Mouse (Mus musculus) small intestine, adult 2 months (tissue): ENCODE measurements around the gene Snrnp25. TPM values are rescaled to one million over a fixed set of nuclear protein-coding genes. Genes with fewer than 3 reads are reported as not detected.
A peak's percentile ranks its signal among the peaks of the same experiment; 100 is the strongest.

Source experiments
- H3K27ac ChIP-seq: fragments of 200-500 bp; 2 replicates; pipeline ENCODE4 v1.5.1; 2012; ENCODE audit warnings: low read depth, low read length, control low read depth, inconsistent platforms; ENCODE audit not compliant: insufficient read depth
- H3K27me3 ChIP-seq: fragments of 200-500 bp; 2 replicates; pipeline ENCODE4 v1.6.1; 2012; ENCODE audit warnings: mild to moderate bottlenecking, moderate library complexity, low read length, inconsistent platforms; ENCODE audit not compliant: control insufficient read depth, insufficient read depth
- H3K36me3 ChIP-seq: fragments of 200-500 bp; 2 replicates; pipeline ENCODE4 v1.6.1; 2012; ENCODE audit warnings: mild to moderate bottlenecking, low read length, control low read depth, inconsistent platforms; ENCODE audit not compliant: control insufficient read depth, insufficient read depth
- H3K4me1 ChIP-seq: fragments of 200-500 bp; 2 replicates; pipeline ENCODE4 v1.6.1; 2012; ENCODE audit warnings: low read length, inconsistent platforms, mixed read lengths; ENCODE audit not compliant: control insufficient read depth, insufficient read depth, insufficient read length
- H3K4me3 ChIP-seq: fragments of 200-500 bp; 2 replicates; pipeline ENCODE4 v1.5.1; 2012; ENCODE audit warnings: low read depth, mild to moderate bottlenecking, control low read depth, inconsistent platforms, low read length, moderate library complexity
- CTCF ChIP-seq: fragments of 200-500 bp; IDR thresholded peaks from 2 replicates; pipeline ENCODE4 v1.5.1; 2012; ENCODE audit warnings: low read depth, mild to moderate bottlenecking, control low read depth, inconsistent platforms, low read length, moderate library complexity, mixed read lengths; ENCODE audit not compliant: insufficient replicate concordance, insufficient read length; ENCODE audit errors: extremely low read depth
- POLR2A ChIP-seq: fragments of 200-500 bp; IDR thresholded peaks from 2 replicates; pipeline ENCODE4 v1.6.1; 2012; ENCODE audit warnings: low read depth, mild to moderate bottlenecking, control low read depth, inconsistent platforms, low read length, moderate library complexity
- WGBS: fragments of 180-500 bp; shearing (Covaris S2); methylation state at CpG from one replicate; pipeline ENCODE4 v1.1.7; 2018; 5-methylcytosine and 5-hydroxymethylcytosine counted together
- polyA plus RNA-seq: library from polyadenylated mRNA; depleted of rRNA; stranded (reverse); fragments of >200 nt; gene quantifications from 2 replicates; pipeline ENCODE4 v1.2.3, GENCODE M21; 2012; rRNA removed

The Snrnp25 gene
- polyA plus RNA-seq, 1 experiment = 22.5 TPM

DNA sequence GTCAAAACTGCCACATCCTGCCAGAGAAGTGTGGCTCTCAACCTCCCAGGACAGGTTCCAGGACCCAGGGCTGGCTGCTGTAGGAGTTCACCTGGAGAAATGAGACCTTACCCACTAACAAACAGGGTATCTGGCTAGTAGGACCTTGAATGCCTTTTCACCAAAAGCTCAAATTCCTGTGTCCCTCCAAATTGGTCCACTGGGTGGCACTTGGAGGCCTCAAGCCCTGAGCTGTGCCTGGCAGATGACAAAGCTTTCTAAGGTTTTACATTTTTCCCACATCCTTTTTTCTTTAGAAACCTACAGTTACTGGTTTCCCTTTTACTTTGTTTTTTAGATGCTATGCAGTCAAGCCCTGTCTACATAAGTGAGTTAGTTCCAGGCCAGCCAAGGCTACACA is 41.9 kb downstream of the Snrnp25 start:
- Histone ChIP-seq H3K27ac (no peak overlapping the region), H3K4me3 (no peak overlapping the region), H3K27me3 (no peaks in the 10 kb centered on the region), H3K4me1 (no peaks in the 10 kb centered on the region; the same call in 1 of the 2 replicates), H3K36me3 (peaks cover 26% of the 10 kb centered on the region)
- TF ChIP-seq CTCF = peak; percentile 6; the same call in 1 of the 2 replicates
- no peak for TF ChIP-seq POLR2A

DNA sequence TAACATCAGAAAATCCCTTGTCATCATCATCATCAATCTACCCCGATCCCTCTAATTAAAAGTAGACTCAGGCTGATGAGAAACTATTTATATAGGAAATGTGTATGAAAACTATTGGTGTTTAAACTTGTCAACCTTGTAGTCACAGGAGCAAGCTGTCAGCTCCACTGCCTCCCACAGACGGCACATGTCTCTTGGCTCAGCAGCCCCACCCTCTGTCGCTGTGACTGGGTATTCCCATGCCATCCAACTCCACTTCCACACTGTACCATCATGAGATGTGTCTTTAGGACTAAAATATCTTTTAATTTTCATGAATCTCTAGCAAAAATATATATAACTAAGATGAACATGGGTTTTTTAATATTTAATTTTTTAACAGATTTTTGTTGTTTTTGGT is 43.1 kb downstream of the Snrnp25 start:
- TF ChIP-seq POLR2A = no peak
- TF ChIP-seq CTCF = no peak
- WGBS = 88% methylated on average over 3 of the region's 3 CpGs
- Histone ChIP-seq H3K4me1 (no peaks in the 10 kb centered on the region; the same call in 1 of the 2 replicates), H3K36me3 (peaks cover 29% of the 10 kb centered on the region), H3K27me3 (no peaks in the 10 kb centered on the region), H3K4me3 (no peak overlapping the region), H3K27ac (no peak overlapping the region)

- Histone ChIP-seq H3K36me3 (peaks cover 17% of the 10 kb centered on the region), H3K4me3 (no peak overlapping the region), H3K27ac (no peak overlapping the region), H3K4me1 (no peaks in the 10 kb centered on the region), H3K27me3 (no peaks in the 10 kb centered on the region)
- TF ChIP-seq POLR2A = no peak
- no peak for TF ChIP-seq CTCF
- WGBS = 79% methylated on average over 8 of the region's 8 CpGs
Measured at GRCm38 (mm10) chr11:32250880-32251763, 45.9 kb downstream of the Snrnp25 start.

GRCm38 (mm10) chr11:32253121-32253520 is 47.9 kb downstream of the Snrnp25 start:
- WGBS = 97% methylated on average over 1 of the region's 1 CpGs
- Histone ChIP-seq H3K27ac (no peak overlapping the region), H3K4me3 (no peak overlapping the region), H3K27me3 (no peaks in the 10 kb centered on the region), H3K4me1 (no peaks in the 10 kb centered on the region), H3K36me3 (peaks cover 11% of the 10 kb centered on the region)
- TF ChIP-seq CTCF = no peak
- TF ChIP-seq POLR2A = no peak

DNA sequence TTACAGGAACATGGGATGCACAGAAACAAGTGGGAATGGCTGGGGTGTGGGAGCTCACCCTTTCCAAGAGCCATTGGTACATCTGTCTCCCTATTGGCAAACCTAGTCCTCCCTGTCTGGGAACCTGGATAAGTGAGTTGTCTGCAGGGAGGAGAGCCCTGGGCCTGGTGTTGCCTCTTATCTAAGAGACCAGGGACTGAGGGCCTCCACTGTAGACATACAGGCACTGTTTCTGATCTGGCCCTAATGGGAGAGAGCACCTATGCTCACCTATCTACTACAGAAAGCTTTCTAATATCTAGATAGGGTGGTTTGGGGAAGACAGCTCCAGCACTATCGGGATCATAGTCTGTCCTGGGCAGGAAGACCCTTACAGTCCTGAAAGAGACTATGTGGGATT is 50.9 kb downstream of the Snrnp25 start:
- WGBS = 98% methylated on average over 1 of the region's 1 CpGs
- Histone ChIP-seq H3K27ac (no peak overlapping the region), H3K4me1 (no peaks in the 10 kb centered on the region), H3K27me3 (no peaks in the 10 kb centered on the region), H3K4me3 (no peak overlapping the region), H3K36me3 (peaks cover 13% of the 10 kb centered on the region; the same call in 1 of the 2 replicates)
- no peak for TF ChIP-seq CTCF
- no peak for TF ChIP-seq POLR2A

DNA sequence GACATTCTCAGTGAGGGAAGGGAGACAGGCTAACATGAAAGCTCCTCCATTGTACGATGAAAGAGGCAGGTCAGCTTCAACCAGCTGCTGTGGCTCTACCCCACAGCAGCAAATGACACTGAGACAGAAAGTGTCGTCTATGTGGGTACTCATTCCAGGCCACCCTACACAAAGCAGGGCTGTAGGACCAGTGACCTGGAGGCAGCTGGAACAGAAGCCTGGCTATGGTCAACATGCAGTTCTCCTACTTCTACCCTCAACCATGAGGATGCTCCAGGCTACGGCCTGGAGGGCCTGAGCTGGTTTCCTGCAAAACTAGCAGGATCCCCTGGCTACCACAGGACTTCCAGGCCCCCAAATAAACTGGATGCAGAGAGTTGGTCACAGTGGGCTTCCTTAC is 51.4 kb downstream of the Snrnp25 start:
- peaks cover 13% of the 10 kb centered on the region; the same call in 1 of the 2 replicates for H3K36me3 ChIP-seq
- H3K4me3 ChIP-seq = no peak overlapping the region
- whole genome bisulfite sequencing = 92% methylated on average over 3 of the region's 3 CpGs
- H3K27ac ChIP-seq = no peak overlapping the region
- TF ChIP-seq CTCF = no peak
- TF ChIP-seq POLR2A = no peak
- H3K4me1 ChIP-seq = no peaks in the 10 kb centered on the region
- no peaks in the 10 kb centered on the region for H3K27me3 ChIP-seq

Other genes starting within 250 kb of the Snrnp25 start
- not detected in 2 replicates for gene 4930524B15Rik, start 239.8 kb upstream of the Snrnp25 start, polyA plus RNA-seq
- 1.0 and 1.8 TPM in 2 replicates for gene Nsg2, start 205.0 kb upstream of the Snrnp25 start, polyA plus RNA-seq
- 0.85 and 1.4 TPM in 2 replicates for gene Il9r, start 5.1 kb upstream of the Snrnp25 start, polyA plus RNA-seq
- 56.7 and 64.4 TPM in 2 replicates for gene Rhbdf1, start 16.9 kb downstream of the Snrnp25 start, polyA plus RNA-seq
- gene Mpg, start 21.1 kb downstream of the Snrnp25 start, polyA plus RNA-seq = 4.9 and 7.5 TPM in 2 replicates
- gene Nprl3, start 62.3 kb downstream of the Snrnp25 start, polyA plus RNA-seq = 25.1 and 35.7 TPM in 2 replicates
- not detected in 2 replicates for gene Hba-x, start 71.0 kb downstream of the Snrnp25 start, polyA plus RNA-seq
- 54.1 and 70.6 TPM in 2 replicates for gene Hba-a1, start 78.1 kb downstream of the Snrnp25 start, polyA plus RNA-seq
- gene Hbq1b, start 81.5 kb downstream of the Snrnp25 start, polyA plus RNA-seq = not detected in 2 replicates
- gene Hba-a2, start 91.1 kb downstream of the Snrnp25 start, polyA plus RNA-seq = 106 and 108 TPM in 2 replicates
- not detected in 2 replicates for gene Hbq1a, start 94.7 kb downstream of the Snrnp25 start, polyA plus RNA-seq
- 1.7 and 2.4 TPM in 2 replicates for gene Sh3pxd2b, start 142.4 kb downstream of the Snrnp25 start, polyA plus RNA-seq
- 1.6 TPM in 2 replicates for gene Ubtd2, start 250.0 kb downstream of the Snrnp25 start, polyA plus RNA-seq